Mouse (Mus musculus) neural tube, embryonic 10.5 days (tissue): ENCODE results near the gene Slfn5.
"Not testable (repeated sequence)": the region's sequence is repeated elsewhere in the genome, so short reads cannot be mapped to it uniquely, and the experiment has no call there.

Experiments used
- DNase-seq: peaks from one replicate; pipeline ENCODE4 v3.0.0-alpha.2; 2017; ENCODE audit warnings: low spot score; ENCODE audit errors: extremely low spot score

Slfn5 gene

GRCm38 (mm10) chr11:82950736-82951481 is at the start of gene Slfn5:
Gene Slfn5, plus strand, starts transcription at chr11:82951349.
- no peak for DNase-seq

- no peak for DNase-seq
Observed at GRCm38 (mm10) chr11:82901606-82902310, 49.4 kb upstream of the Slfn5 start.

- DNase-seq: no peak
Observed at GRCm38 (mm10) chr11:82904952-82905351, 46.2 kb upstream of the Slfn5 start.

GRCm38 (mm10) chr11:82905816-82906215 is 45.3 kb upstream of the Slfn5 start:
- DNase-seq: no peak

- peak; percentile 96 for DNase-seq
Observed at GRCm38 (mm10) chr11:82907651-82908607, 43.2 kb upstream of the Slfn5 start, which contains the start of gene Nle1. Gene Nle1, minus strand, starts transcription at chr11:82908411.

GRCm38 (mm10) chr11:82908608-82908989 is 42.5 kb upstream of the Slfn5 start:
- DNase-seq: no peak

GRCm38 (mm10) chr11:82910250-82910649 is 40.9 kb upstream of the Slfn5 start, which contains the start of gene Unc45b:
Gene Unc45b, plus strand, starts transcription at chr11:82910550.
- DNase-seq: no peak

- DNase-seq: no peak
Observed at GRCm38 (mm10) chr11:82910679-82911389, 40.3 kb upstream of the Slfn5 start.

GRCm38 (mm10) chr11:82914711-82915352 is 36.3 kb upstream of the Slfn5 start:
- DNase-seq: peak; percentile 88

GRCm38 (mm10) chr11:82920768-82921167 is 30.4 kb upstream of the Slfn5 start:
- DNase-seq: no peak

GRCm38 (mm10) chr11:82921691-82922090 is 29.5 kb upstream of the Slfn5 start:
- no peak for DNase-seq

- not testable (repeated sequence) for DNase-seq
Observed at GRCm38 (mm10) chr11:82923910-82924309, 27.2 kb upstream of the Slfn5 start.

GRCm38 (mm10) chr11:82928897-82929632 is 22.1 kb upstream of the Slfn5 start:
- no peak for DNase-seq

- no peak for DNase-seq
Observed at GRCm38 (mm10) chr11:82929633-82929950, 21.6 kb upstream of the Slfn5 start.

GRCm38 (mm10) chr11:82930391-82930955 is 20.7 kb upstream of the Slfn5 start:
- peak; percentile 34 for DNase-seq

GRCm38 (mm10) chr11:82931161-82931560 is 20.0 kb upstream of the Slfn5 start:
- not testable (repeated sequence) for DNase-seq

GRCm38 (mm10) chr11:82931671-82932450 is 19.3 kb upstream of the Slfn5 start:
- DNase-seq: peak; percentile 39

- no peak for DNase-seq
Observed at GRCm38 (mm10) chr11:82933186-82933585, 18.0 kb upstream of the Slfn5 start.

- no peak for DNase-seq
Observed at GRCm38 (mm10) chr11:82943336-82943735, 7.8 kb upstream of the Slfn5 start.
